Mouse (Mus musculus): ENCODE measurements at regions not wholly inside any gene's neighbourhood (a gene's known extent, or its start where the extent isn't known, plus 50 kb on each side); places are given as distances from the start of the nearest gene placed in this dataset.

DNA sequence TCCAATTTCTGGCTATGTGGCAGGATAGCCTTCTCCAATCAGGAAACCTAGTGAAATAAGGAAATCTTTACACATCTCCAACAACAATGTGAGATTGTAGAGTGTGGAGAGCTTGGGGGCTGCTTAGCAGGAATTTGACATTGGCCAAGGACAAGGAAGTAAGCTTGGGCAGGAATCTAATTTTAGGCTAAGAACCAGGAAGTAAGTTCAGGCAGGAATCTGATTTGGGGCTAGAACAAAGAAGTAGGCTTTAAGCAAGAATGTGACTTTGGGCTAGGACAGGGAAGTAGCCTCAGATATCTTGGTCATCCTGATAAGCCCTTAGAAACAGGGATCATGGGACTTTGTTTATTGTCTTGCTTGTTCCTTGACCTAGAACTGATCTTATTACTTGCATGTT is 117.6 kb upstream of the Hmga2 start:
- Histone ChIP-seq H3K4me1 (ENCODE audit: control insufficient read depth, insufficient read depth, low read length) (no peaks in the 10 kb centered on the region), H3K4me3 (ENCODE audit: control insufficient read depth, low read depth, low read length) (no peak overlapping the region), H3K27ac (ENCODE audit: control insufficient read depth, insufficient read depth, low read depth, low read length) (no peak overlapping the region), H3K36me3 (ENCODE audit: control insufficient read depth, insufficient read depth, low read length) (no peaks in the 10 kb centered on the region), H3K27me3 (ENCODE audit: control insufficient read depth, insufficient read depth, low read length) (no peaks in the 10 kb centered on the region)
- no peak for TF ChIP-seq POLR2A (IDR thresholded peaks at IDR 0.05; ENCODE audit: control insufficient read depth, low read depth, low read length)
- no peak for TF ChIP-seq CTCF (IDR thresholded peaks at IDR 0.05; ENCODE audit: control insufficient read depth, insufficient read depth, insufficient replicate concordance, low read depth, low read length)

- no peak overlapping the region for H3K4me3 ChIP-seq (ENCODE audit: control insufficient read depth, low read depth, low read length)
- TF ChIP-seq CTCF (IDR thresholded peaks at IDR 0.05; ENCODE audit: control insufficient read depth, insufficient read depth, insufficient replicate concordance, low read depth, low read length) (no peak), POLR2A (IDR thresholded peaks at IDR 0.05; ENCODE audit: control insufficient read depth, low read depth, low read length) (no peak)
- no peaks in the 10 kb centered on the region for H3K36me3 ChIP-seq (ENCODE audit: control insufficient read depth, insufficient read depth, low read length)
- no peak overlapping the region for H3K27ac ChIP-seq (ENCODE audit: control insufficient read depth, insufficient read depth, low read depth, low read length)
- no peaks in the 10 kb centered on the region for H3K27me3 ChIP-seq (ENCODE audit: control insufficient read depth, insufficient read depth, low read length)
- H3K4me1 ChIP-seq (ENCODE audit: control insufficient read depth, insufficient read depth, low read length): peaks cover 3% of the 10 kb centered on the region
Measured at GRCm38 (mm10) chr10:120589659-120590058, 113.4 kb upstream of the Hmga2 start.

- H3K4me3 ChIP-seq (ENCODE audit: control insufficient read depth, low read depth, low read length): no peak overlapping the region
- no peaks in the 10 kb centered on the region for H3K27me3 ChIP-seq (ENCODE audit: control insufficient read depth, insufficient read depth, low read length)
- peaks cover 3% of the 10 kb centered on the region for H3K4me1 ChIP-seq (ENCODE audit: control insufficient read depth, insufficient read depth, low read length)
- TF ChIP-seq POLR2A (IDR thresholded peaks at IDR 0.05; ENCODE audit: control insufficient read depth, low read depth, low read length) (no peak), CTCF (IDR thresholded peaks at IDR 0.05; ENCODE audit: control insufficient read depth, insufficient read depth, insufficient replicate concordance, low read depth, low read length) (no peak)
- no peaks in the 10 kb centered on the region for H3K36me3 ChIP-seq (ENCODE audit: control insufficient read depth, insufficient read depth, low read length)
- no peak overlapping the region for H3K27ac ChIP-seq (ENCODE audit: control insufficient read depth, insufficient read depth, low read depth, low read length)
Measured at GRCm38 (mm10) chr10:120587854-120588633, 111.8 kb upstream of the Hmga2 start.

GRCm38 (mm10) chr10:120587179-120587578 is 110.9 kb upstream of the Hmga2 start:
- Histone ChIP-seq H3K4me1 (ENCODE audit: control insufficient read depth, insufficient read depth, low read length) (peaks cover 3% of the 10 kb centered on the region), H3K36me3 (ENCODE audit: control insufficient read depth, insufficient read depth, low read length) (no peaks in the 10 kb centered on the region), H3K27ac (ENCODE audit: control insufficient read depth, insufficient read depth, low read depth, low read length) (no peak overlapping the region), H3K27me3 (ENCODE audit: control insufficient read depth, insufficient read depth, low read length) (no peaks in the 10 kb centered on the region), H3K4me3 (ENCODE audit: control insufficient read depth, low read depth, low read length) (no peak overlapping the region)
- TF ChIP-seq POLR2A (IDR thresholded peaks at IDR 0.05; ENCODE audit: control insufficient read depth, low read depth, low read length) (no peak), CTCF (IDR thresholded peaks at IDR 0.05; ENCODE audit: control insufficient read depth, insufficient read depth, insufficient replicate concordance, low read depth, low read length) (no peak)

GRCm38 (mm10) chr10:120582497-120582896 is 106.2 kb upstream of the Hmga2 start:
- Histone ChIP-seq H3K4me1 (ENCODE audit: control insufficient read depth, insufficient read depth, low read length) (no peaks in the 10 kb centered on the region), H3K36me3 (ENCODE audit: control insufficient read depth, insufficient read depth, low read length) (no peaks in the 10 kb centered on the region), H3K4me3 (ENCODE audit: control insufficient read depth, low read depth, low read length) (no peak overlapping the region), H3K27ac (ENCODE audit: control insufficient read depth, insufficient read depth, low read depth, low read length) (no peak overlapping the region), H3K27me3 (ENCODE audit: control insufficient read depth, insufficient read depth, low read length) (no peaks in the 10 kb centered on the region)
- no peak for TF ChIP-seq POLR2A (IDR thresholded peaks at IDR 0.05; ENCODE audit: control insufficient read depth, low read depth, low read length)
- TF ChIP-seq CTCF (IDR thresholded peaks at IDR 0.05; ENCODE audit: control insufficient read depth, insufficient read depth, insufficient replicate concordance, low read depth, low read length): no peak

GRCm38 (mm10) chr10:120581547-120581946 is 105.3 kb upstream of the Hmga2 start:
- TF ChIP-seq POLR2A (IDR thresholded peaks at IDR 0.05; ENCODE audit: control insufficient read depth, low read depth, low read length) (no peak), CTCF (IDR thresholded peaks at IDR 0.05; ENCODE audit: control insufficient read depth, insufficient read depth, insufficient replicate concordance, low read depth, low read length) (no peak)
- no peaks in the 10 kb centered on the region for H3K27me3 ChIP-seq (ENCODE audit: control insufficient read depth, insufficient read depth, low read length)
- H3K27ac ChIP-seq (ENCODE audit: control insufficient read depth, insufficient read depth, low read depth, low read length): no peak overlapping the region
- H3K4me1 ChIP-seq (ENCODE audit: control insufficient read depth, insufficient read depth, low read length): no peaks in the 10 kb centered on the region
- H3K4me3 ChIP-seq (ENCODE audit: control insufficient read depth, low read depth, low read length): no peak overlapping the region
- no peaks in the 10 kb centered on the region for H3K36me3 ChIP-seq (ENCODE audit: control insufficient read depth, insufficient read depth, low read length)

- no peak overlapping the region for H3K4me3 ChIP-seq (ENCODE audit: control insufficient read depth, low read depth, low read length)
- H3K27me3 ChIP-seq (ENCODE audit: control insufficient read depth, insufficient read depth, low read length): no peaks in the 10 kb centered on the region
- TF ChIP-seq CTCF (IDR thresholded peaks at IDR 0.05; ENCODE audit: control insufficient read depth, insufficient read depth, insufficient replicate concordance, low read depth, low read length) (no peak), POLR2A (IDR thresholded peaks at IDR 0.05; ENCODE audit: control insufficient read depth, low read depth, low read length) (no peak)
- no peak overlapping the region for H3K27ac ChIP-seq (ENCODE audit: control insufficient read depth, insufficient read depth, low read depth, low read length)
- no peaks in the 10 kb centered on the region for H3K36me3 ChIP-seq (ENCODE audit: control insufficient read depth, insufficient read depth, low read length)
- no peaks in the 10 kb centered on the region for H3K4me1 ChIP-seq (ENCODE audit: control insufficient read depth, insufficient read depth, low read length)
Measured at GRCm38 (mm10) chr10:120576886-120577285, 100.6 kb upstream of the Hmga2 start.

Data from testis, adult 2 months (tissue).